Mouse (Mus musculus): ENCODE data around the gene Ccdc51. TPM values are rescaled to one million over a fixed set of nuclear protein-coding genes. Genes with fewer than 3 reads are reported as not detected.

Ccdc51 gene
- polyA plus RNA-seq, 1 experiment from 2014 or later = 12.7 TPM

DNA sequence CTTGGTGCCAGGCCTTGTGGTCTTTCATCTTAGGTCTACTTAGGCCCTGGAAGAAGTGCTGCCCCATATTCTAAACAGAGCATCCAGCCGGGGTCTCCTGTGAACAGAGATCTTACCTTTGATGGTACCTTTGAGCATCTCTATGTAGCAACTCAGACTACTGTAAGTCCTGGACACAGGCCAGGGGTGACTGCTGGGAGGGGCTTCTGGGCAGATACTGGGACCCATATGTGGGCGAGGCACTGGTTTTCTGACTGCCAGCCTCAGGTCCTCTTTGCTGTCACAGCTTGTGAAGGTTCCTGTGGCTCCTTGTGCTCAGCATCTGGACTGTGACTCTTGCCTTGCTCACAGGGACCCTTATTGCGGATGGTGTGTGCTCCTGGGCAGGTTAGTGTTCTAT is 20.2 kb downstream of the Ccdc51 start:
- 86% methylated on average over 3 of the region's 3 CpGs for WGBS
- peaks cover 15% of the 10 kb centered on the region; the same call in 1 of the 2 replicates for H3K36me3 ChIP-seq (ENCODE audit: control insufficient read depth, insufficient read depth)
- H3K4me1 ChIP-seq (replicated peaks; ENCODE audit: control insufficient read depth, insufficient read depth, low read length) = no peaks in the 10 kb centered on the region

DNA sequence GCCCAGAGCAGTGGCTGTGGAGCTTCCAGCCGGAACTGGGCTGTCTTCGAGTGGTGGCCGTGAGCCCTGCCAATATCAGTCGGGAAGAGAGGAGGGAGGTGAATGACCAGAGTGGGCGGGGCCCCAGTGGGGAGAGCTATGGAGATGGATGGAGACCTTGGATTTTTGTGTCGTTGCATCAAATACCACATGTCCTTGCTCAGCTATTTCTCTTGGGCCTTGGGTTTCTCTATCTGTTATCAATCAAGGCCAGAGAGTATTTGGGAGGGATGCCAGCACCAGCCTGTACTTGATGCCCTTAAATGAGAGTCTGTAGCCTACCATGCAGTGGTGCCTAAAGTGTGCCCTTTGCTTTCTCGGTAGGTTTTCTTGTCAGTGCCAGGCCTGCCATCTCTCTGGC is 21.0 kb downstream of the Ccdc51 start:
- Histone ChIP-seq H3K4me2 (replicated peaks; ENCODE audit: low read depth) (no peak overlapping the region), H3K27me3 (replicated peaks; ENCODE audit: control insufficient read depth, insufficient read depth, low read length) (no peaks in the 10 kb centered on the region), H3K36me3 (ENCODE audit: control insufficient read depth, insufficient read depth) (peaks cover 17% of the 10 kb centered on the region; the same call in 1 of the 2 replicates), H3K4me3 (ENCODE audit: low read depth, low read length) (no peak overlapping the region), H3K27ac (ENCODE audit: low read depth, low read length) (no peak overlapping the region), H3K4me1 (replicated peaks; ENCODE audit: control insufficient read depth, insufficient read depth, low read length) (no peaks in the 10 kb centered on the region), H3K9me3 (ENCODE audit: control insufficient read depth) (no peaks in the 10 kb centered on the region), H3K9ac (ENCODE audit: low read depth, low read length) (no peak overlapping the region)
- TF ChIP-seq CTCF (IDR thresholded peaks at IDR 0.05; ENCODE audit: low read depth) = no peak
- no peak for ATAC-seq
- 63% methylated on average over 7 of the region's 7 CpGs for WGBS

More for the DNA sequence above, 20.2 kb downstream of the Ccdc51 start:
- ATAC-seq = no peak
- no peak overlapping the region for H3K27ac ChIP-seq (ENCODE audit: low read depth, low read length)
- TF ChIP-seq CTCF (IDR thresholded peaks at IDR 0.05; ENCODE audit: low read depth) = no peak
- no peak overlapping the region for H3K4me3 ChIP-seq (ENCODE audit: low read depth, low read length)
- H3K4me2 ChIP-seq (replicated peaks; ENCODE audit: low read depth) = no peak overlapping the region
- no peak overlapping the region for H3K9ac ChIP-seq (ENCODE audit: low read depth, low read length)
- no peaks in the 10 kb centered on the region for H3K27me3 ChIP-seq (replicated peaks; ENCODE audit: control insufficient read depth, insufficient read depth, low read length)
- H3K9me3 ChIP-seq (ENCODE audit: control insufficient read depth) = no peaks in the 10 kb centered on the region

DNA sequence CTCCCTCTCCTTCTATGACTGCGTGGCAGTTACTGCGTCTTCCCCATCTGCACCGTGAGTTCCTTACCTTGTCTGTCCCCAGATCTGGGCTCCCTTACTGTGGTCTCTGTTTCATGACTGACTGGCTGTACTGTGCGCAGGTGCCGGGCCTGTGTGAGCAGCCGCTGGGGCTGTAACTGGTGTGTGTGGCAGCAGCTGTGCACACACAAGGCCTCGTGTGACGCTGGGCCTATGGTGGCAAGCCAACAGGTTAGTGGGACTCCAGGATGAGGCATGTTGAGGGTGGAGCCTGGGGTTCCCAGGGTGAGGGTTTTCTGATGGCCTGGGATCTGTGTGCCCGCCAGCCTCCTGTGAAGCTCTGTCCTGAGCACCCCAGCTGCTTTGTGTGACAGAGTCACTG is 21.8 kb downstream of the Ccdc51 start:
- Histone ChIP-seq H3K4me3 (ENCODE audit: low read depth, low read length) (no peak overlapping the region), H3K36me3 (ENCODE audit: control insufficient read depth, insufficient read depth) (peaks cover 21% of the 10 kb centered on the region; the same call in 1 of the 2 replicates), H3K4me1 (replicated peaks; ENCODE audit: control insufficient read depth, insufficient read depth, low read length) (no peaks in the 10 kb centered on the region), H3K9me3 (ENCODE audit: control insufficient read depth) (no peaks in the 10 kb centered on the region), H3K27ac (ENCODE audit: low read depth, low read length) (no peak overlapping the region), H3K4me2 (replicated peaks; ENCODE audit: low read depth) (no peak overlapping the region), H3K9ac (ENCODE audit: low read depth, low read length) (no peak overlapping the region), H3K27me3 (replicated peaks; ENCODE audit: control insufficient read depth, insufficient read depth, low read length) (no peaks in the 10 kb centered on the region)
- whole genome bisulfite sequencing = 90% methylated on average over 9 of the region's 9 CpGs
- no peak for TF ChIP-seq CTCF (IDR thresholded peaks at IDR 0.05; ENCODE audit: low read depth)
- no peak for ATAC-seq

DNA sequence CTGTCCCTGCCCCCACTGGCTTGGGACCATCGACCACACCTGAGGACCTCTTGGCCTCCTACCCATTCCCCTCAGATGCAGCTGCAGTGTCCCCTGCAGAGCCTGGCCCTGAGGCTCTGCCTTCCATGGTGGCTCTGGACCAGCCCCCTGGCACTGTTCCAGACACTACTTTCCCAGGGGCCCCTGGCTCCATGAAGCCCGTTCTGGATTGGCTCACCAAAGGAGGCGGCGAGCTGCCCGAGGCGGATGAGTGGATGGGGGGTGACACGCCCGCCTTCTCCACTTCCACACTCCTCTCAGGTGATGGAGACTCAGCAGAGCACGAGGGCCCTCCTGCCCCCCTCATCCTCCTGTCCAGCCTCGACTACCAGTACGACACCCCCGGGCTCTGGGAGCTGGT is 22.7 kb downstream of the Ccdc51 start:
- TF ChIP-seq CTCF (IDR thresholded peaks at IDR 0.05; ENCODE audit: low read depth) = no peak
- ATAC-seq = no peak
- 58% methylated on average over 12 of the region's 12 CpGs for WGBS
- H3K4me2 ChIP-seq (replicated peaks; ENCODE audit: low read depth) = no peak overlapping the region
- H3K27ac ChIP-seq (ENCODE audit: low read depth, low read length) = no peak overlapping the region; the same call in 1 of the 2 replicates
- peaks cover 25% of the 10 kb centered on the region; the same call in 1 of the 2 replicates for H3K36me3 ChIP-seq (ENCODE audit: control insufficient read depth, insufficient read depth)
- no peak overlapping the region for H3K4me3 ChIP-seq (ENCODE audit: low read depth, low read length)
- no peaks in the 10 kb centered on the region for H3K9me3 ChIP-seq (ENCODE audit: control insufficient read depth)
- H3K27me3 ChIP-seq (replicated peaks; ENCODE audit: control insufficient read depth, insufficient read depth, low read length) = no peaks in the 10 kb centered on the region
- H3K9ac ChIP-seq (ENCODE audit: low read depth, low read length) = no peak overlapping the region
- H3K4me1 ChIP-seq (replicated peaks; ENCODE audit: control insufficient read depth, insufficient read depth, low read length) = no peaks in the 10 kb centered on the region

DNA sequence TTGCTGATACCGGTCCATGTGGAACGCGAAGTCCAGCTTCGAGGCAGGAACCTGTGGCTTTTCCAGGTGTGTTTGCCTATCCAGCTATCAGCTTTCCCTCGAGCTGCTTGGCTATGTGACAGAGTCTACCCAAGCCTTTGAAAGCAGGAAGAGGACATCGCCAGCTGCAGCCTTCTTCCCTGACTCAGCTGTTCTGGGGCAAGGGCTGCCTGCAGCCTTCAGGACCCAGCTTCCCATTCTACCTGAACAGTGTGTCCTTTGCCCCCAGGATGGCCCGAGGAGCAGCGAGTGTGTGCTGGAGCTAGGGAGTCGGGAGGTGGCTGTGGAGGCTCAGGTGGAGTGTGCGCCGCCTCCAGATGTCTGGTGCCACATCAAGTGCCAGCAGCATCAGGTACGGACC is 23.4 kb downstream of the Ccdc51 start:
- H3K4me3 ChIP-seq (ENCODE audit: low read depth, low read length) = no peak overlapping the region
- no peaks in the 10 kb centered on the region for H3K9me3 ChIP-seq (ENCODE audit: control insufficient read depth)
- H3K9ac ChIP-seq (ENCODE audit: low read depth, low read length) = no peak overlapping the region
- no peak overlapping the region for H3K4me2 ChIP-seq (replicated peaks; ENCODE audit: low read depth)
- WGBS = 76% methylated on average over 12 of the region's 12 CpGs
- TF ChIP-seq CTCF (IDR thresholded peaks at IDR 0.05; ENCODE audit: low read depth) = no peak
- H3K27me3 ChIP-seq (replicated peaks; ENCODE audit: control insufficient read depth, insufficient read depth, low read length) = no peaks in the 10 kb centered on the region
- no peaks in the 10 kb centered on the region for H3K4me1 ChIP-seq (replicated peaks; ENCODE audit: control insufficient read depth, insufficient read depth, low read length)
- H3K27ac ChIP-seq (ENCODE audit: low read depth, low read length) = no peak overlapping the region
- H3K36me3 ChIP-seq (ENCODE audit: control insufficient read depth, insufficient read depth) = peaks cover 29% of the 10 kb centered on the region; the same call in 1 of the 2 replicates
- no peak for ATAC-seq

DNA sequence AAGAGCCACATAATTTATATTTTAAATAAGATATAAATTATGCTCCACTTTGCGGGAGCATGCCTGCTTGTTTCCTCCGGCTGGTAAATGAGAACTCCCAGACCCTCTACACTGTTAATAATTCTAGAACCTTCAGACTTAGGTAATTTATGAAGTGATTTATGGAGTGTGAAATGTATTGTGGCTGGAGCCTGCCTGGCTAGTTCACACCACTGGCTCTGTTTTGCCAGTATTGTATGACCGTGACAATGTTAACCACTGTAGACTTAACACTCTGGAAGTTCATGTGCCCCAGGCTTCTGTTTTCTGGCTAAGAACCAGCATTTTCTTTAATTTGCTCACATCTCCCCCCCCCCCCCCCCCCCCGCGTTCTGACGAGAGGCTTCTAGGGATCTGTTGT is 25.0 kb downstream of the Ccdc51 start:
- no peak for ATAC-seq
- no peak overlapping the region for H3K4me3 ChIP-seq (ENCODE audit: low read depth, low read length)
- no peak for TF ChIP-seq CTCF (IDR thresholded peaks at IDR 0.05; ENCODE audit: low read depth)
- peaks cover 36% of the 10 kb centered on the region; the same call in 1 of the 2 replicates for H3K36me3 ChIP-seq (ENCODE audit: control insufficient read depth, insufficient read depth)
- no peak overlapping the region for H3K9ac ChIP-seq (ENCODE audit: low read depth, low read length)
- no peak overlapping the region for H3K27ac ChIP-seq (ENCODE audit: low read depth, low read length)
- no peaks in the 10 kb centered on the region for H3K27me3 ChIP-seq (replicated peaks; ENCODE audit: control insufficient read depth, insufficient read depth, low read length)
- WGBS = 59% methylated on average over 4 of the region's 6 CpGs
- no peaks in the 10 kb centered on the region for H3K4me1 ChIP-seq (replicated peaks; ENCODE audit: control insufficient read depth, insufficient read depth, low read length)
- H3K9me3 ChIP-seq (ENCODE audit: control insufficient read depth) = no peaks in the 10 kb centered on the region
- no peak overlapping the region for H3K4me2 ChIP-seq (replicated peaks; ENCODE audit: low read depth)

DNA sequence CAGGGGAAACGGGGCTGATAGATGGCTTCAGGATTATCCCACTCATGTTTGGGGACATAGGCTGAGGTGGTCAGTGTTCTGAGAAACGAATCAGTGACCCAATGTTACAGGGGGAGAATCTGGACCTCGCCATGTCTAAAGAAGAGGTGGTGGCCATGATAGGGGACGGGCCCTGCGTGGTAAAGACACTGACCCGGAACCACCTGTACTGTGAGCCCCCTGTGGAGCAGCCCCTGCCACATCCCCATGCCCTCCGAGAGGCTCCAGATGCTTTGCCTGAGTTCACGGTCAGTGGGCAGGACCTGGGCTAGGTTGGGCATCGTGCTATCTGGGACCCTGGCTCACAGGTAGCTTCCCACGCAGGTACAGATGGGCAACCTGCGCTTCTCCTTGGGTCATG is 27.9 kb downstream of the Ccdc51 start:
- Histone ChIP-seq H3K4me1 (replicated peaks; ENCODE audit: control insufficient read depth, insufficient read depth, low read length) (no peaks in the 10 kb centered on the region), H3K27me3 (replicated peaks; ENCODE audit: control insufficient read depth, insufficient read depth, low read length) (no peaks in the 10 kb centered on the region), H3K4me3 (ENCODE audit: low read depth, low read length) (no peak overlapping the region), H3K4me2 (replicated peaks; ENCODE audit: low read depth) (no peak overlapping the region), H3K9ac (ENCODE audit: low read depth, low read length) (no peak overlapping the region), H3K27ac (ENCODE audit: low read depth, low read length) (no peak overlapping the region; the same call in 1 of the 2 replicates), H3K36me3 (ENCODE audit: control insufficient read depth, insufficient read depth) (peaks cover 45% of the 10 kb centered on the region), H3K9me3 (ENCODE audit: control insufficient read depth) (no peaks in the 10 kb centered on the region)
- 93% methylated on average over 11 of the region's 11 CpGs for WGBS
- ATAC-seq = no peak
- TF ChIP-seq CTCF (IDR thresholded peaks at IDR 0.05; ENCODE audit: low read depth) = no peak

Measured in intestine, postnatal 0 days (tissue).